Mouse (Mus musculus) stomach, embryonic 15.5 days (tissue): ENCODE data around the gene Phc1. TPM values are rescaled to one million over a fixed set of nuclear protein-coding genes. Genes with fewer than 3 reads are reported as not detected.

Experiments
- ATAC-seq: fragments of 200-750 bp; cut with Nextera tagmentation; 2 replicates; pipeline ENCODE4 v1.8.0; 2017; ENCODE audit warnings: low read depth, moderate number of reproducible peaks, moderate TSS enrichment; ENCODE audit not compliant: insufficient read depth, low FRiP score
- H3K27ac ChIP-seq: fragments of 300-500 bp; sonication (generic); 2 replicates; pipeline ENCODE4 v1.5.1; 2015; ENCODE audit warnings: mild to moderate bottlenecking, inconsistent platforms
- H3K27me3 ChIP-seq: fragments of 300-500 bp; sonication (generic); replicated peaks from 2 replicates; pipeline ENCODE4 v1.6.1; 2015; ENCODE audit warnings: inconsistent platforms
- H3K36me3 ChIP-seq: fragments of 300-500 bp; sonication (generic); 2 replicates; pipeline ENCODE4 v1.6.1; 2015; ENCODE audit warnings: inconsistent platforms
- H3K4me1 ChIP-seq: fragments of 300-500 bp; sonication (generic); 2 replicates; pipeline ENCODE4 v1.6.1; 2015; ENCODE audit warnings: inconsistent platforms
- H3K4me2 ChIP-seq: fragments of 300-500 bp; sonication (generic); 2 replicates; pipeline ENCODE4 v1.6.1; 2015; ENCODE audit warnings: mild to moderate bottlenecking, inconsistent platforms
- H3K4me3 ChIP-seq: fragments of 300-500 bp; sonication (generic); replicated peaks from 2 replicates; pipeline ENCODE4 v1.5.1; 2015; ENCODE audit warnings: inconsistent platforms
- H3K9ac ChIP-seq: fragments of 300-500 bp; sonication (generic); 2 replicates; pipeline ENCODE4 v1.6.1; 2015; ENCODE audit warnings: inconsistent platforms
- H3K9me3 ChIP-seq: fragments of 300-500 bp; sonication (generic); 2 replicates; pipeline ENCODE4 v1.6.1; 2016; ENCODE audit warnings: inconsistent platforms
- WGBS: fragments of 180-500 bp; shearing (Covaris S2); methylation state at CpG from one replicate; pipeline ENCODE4 v1.1.7; 2015; 5-methylcytosine and 5-hydroxymethylcytosine counted together
- polyA plus RNA-seq: library from polyadenylated mRNA; unstranded; fragments of >200 nt; fragmentation: Nextera tagmentation; extraction: Ambion mirVana; gene quantifications from 2 replicates; pipeline ENCODE4 v1.2.1, GENCODE M21; 2015

Phc1 gene
- polyA plus RNA-seq, 1 experiment from 2014 or later = 12.8 TPM

DNA sequence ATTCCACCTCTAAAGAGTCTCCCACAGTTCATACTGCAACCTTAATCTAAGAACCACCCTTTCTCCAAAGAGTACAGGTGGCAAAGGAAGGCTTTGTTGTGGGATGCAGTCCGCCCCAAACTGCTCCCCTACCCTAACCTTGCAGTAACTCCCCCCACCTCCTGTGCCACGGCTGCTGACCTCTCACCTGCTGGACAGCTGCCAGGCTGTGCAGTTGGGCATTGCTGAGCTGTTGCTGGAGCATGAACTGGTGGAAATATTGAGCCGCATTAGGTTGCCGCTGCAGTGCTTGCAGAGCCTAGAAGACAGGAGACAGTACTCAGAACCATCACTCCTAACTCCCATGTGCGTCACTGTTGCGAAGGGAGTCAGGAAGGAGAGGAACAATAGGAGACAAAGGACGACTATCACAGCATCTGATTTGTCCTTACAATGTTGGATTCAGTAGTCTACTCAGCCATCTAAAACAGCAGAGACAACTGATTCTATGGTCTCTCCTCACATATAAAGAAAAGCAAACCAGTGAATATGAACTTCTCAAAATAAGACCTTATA lies 5.5 kb downstream of the Phc1 start:
- Histone ChIP-seq H3K27me3 (no peaks in the 10 kb centered on the region), H3K27ac (no peak overlapping the region), H3K4me1 (peaks cover 7% of the 10 kb centered on the region; the same call in 1 of the 2 replicates), H3K4me3 (no peak overlapping the region), H3K9ac (no peak overlapping the region), H3K9me3 (no peaks in the 10 kb centered on the region), H3K4me2 (no peak overlapping the region), H3K36me3 (peaks cover 24% of the 10 kb centered on the region)
- WGBS = 81% methylated on average over 7 of the region's 7 CpGs
- ATAC-seq = no peak

DNA sequence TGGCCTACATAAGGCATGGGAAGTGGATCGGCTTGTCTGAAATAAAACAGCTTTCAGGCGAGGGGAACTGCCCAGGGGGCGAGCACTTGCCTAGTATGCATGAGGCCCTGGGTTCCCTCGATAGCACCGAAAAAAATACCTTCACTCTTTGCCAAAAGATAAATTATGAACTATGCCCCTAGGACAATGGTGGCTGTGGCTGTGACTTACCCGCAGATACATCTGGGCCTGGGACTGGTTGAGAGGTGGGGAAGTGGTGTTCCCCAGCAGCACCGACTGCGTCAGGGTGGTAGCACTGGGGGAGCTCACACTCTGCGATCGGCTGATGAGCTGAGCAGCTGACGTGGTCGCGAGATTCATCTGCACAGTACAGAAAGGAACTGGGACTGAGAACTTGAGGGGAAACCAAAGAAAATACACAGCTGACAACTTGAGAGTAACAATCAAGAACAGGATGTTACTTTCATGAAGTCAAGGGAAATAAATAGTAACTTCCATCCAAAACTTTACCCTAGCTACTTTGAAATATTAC lies 7.2 kb downstream of the Phc1 start:
- 87% methylated on average over 13 of the region's 13 CpGs for WGBS

DNA sequence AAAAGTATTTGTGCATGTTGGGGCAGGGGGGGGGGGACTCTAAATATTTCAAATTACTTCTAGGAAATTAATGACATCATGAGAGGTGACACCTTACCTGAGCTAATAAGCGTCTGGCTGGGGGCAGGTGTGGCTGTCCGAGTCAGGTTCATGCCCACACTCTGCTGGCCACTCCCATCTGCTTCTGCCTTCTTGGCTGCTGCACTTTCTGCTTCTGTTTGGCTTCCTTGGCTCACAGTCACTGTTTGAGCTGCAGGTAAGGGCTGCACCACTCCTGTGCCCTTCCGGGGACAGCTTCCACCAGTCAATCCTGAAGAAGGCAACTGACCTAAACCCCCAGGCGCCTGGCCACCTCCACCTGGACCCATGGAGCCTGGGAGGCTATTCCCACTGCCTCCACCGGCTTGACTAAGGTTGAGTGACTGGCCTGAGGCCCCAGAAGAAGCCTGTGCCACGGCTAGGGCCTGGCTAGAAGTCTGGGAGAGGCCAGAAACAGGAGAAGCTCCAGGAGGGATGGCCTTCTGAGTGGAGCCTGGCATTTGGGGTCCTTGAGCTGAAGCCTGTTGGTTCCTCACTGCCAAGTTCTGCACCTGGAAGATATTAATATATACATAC lies 14.9 kb downstream of the Phc1 start:
- no peaks in the 10 kb centered on the region for H3K9me3 ChIP-seq
- no peak overlapping the region for H3K27ac ChIP-seq

More for the DNA sequence above, 7.2 kb downstream of the Phc1 start:
- Histone ChIP-seq H3K36me3 (peaks cover 28% of the 10 kb centered on the region), H3K4me3 (no peak overlapping the region), H3K4me1 (peaks cover 1% of the 10 kb centered on the region; the same call in 1 of the 2 replicates), H3K9ac (no peak overlapping the region), H3K9me3 (no peaks in the 10 kb centered on the region), H3K27me3 (no peaks in the 10 kb centered on the region), H3K4me2 (no peak overlapping the region), H3K27ac (no peak overlapping the region)
- no peak for ATAC-seq

DNA sequence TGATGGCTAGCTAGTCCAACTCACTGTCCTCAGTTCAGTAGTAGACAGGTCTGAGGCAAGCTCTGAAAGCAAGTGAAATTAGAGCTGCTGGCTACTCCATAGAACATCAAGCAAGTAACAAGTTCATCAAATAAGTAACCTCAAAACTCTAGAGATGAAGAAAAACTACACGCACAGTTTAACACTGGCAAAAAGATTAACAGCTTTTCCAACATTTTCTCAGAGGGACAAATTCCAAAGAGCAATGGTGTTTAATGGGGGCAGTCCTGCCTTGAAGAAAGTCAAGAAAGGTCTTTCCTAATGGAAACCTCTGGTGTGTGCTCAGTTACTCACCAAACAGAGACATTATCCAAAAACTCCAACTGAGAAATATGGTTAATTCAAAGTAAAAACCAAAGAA lies 21.6 kb downstream of the Phc1 start:
- peaks cover 69% of the 10 kb centered on the region for H3K36me3 ChIP-seq
- no peak overlapping the region for H3K4me2 ChIP-seq
- no peak overlapping the region for H3K9ac ChIP-seq
- H3K9me3 ChIP-seq = no peaks in the 10 kb centered on the region
- H3K4me1 ChIP-seq = no peaks in the 10 kb centered on the region
- no peak overlapping the region for H3K4me3 ChIP-seq
- no peaks in the 10 kb centered on the region for H3K27me3 ChIP-seq
- WGBS = 87% methylated on average over 1 of the region's 1 CpGs
- ATAC-seq = no peak
- H3K27ac ChIP-seq = no peak overlapping the region

More for the DNA sequence above, 14.9 kb downstream of the Phc1 start:
- ATAC-seq = no peak
- Histone ChIP-seq H3K4me2 (no peak overlapping the region), H3K4me1 (no peaks in the 10 kb centered on the region), H3K27me3 (no peaks in the 10 kb centered on the region), H3K9ac (no peak overlapping the region), H3K36me3 (peaks cover 28% of the 10 kb centered on the region), H3K4me3 (no peak overlapping the region)
- WGBS = 86% methylated on average over 6 of the region's 6 CpGs

DNA sequence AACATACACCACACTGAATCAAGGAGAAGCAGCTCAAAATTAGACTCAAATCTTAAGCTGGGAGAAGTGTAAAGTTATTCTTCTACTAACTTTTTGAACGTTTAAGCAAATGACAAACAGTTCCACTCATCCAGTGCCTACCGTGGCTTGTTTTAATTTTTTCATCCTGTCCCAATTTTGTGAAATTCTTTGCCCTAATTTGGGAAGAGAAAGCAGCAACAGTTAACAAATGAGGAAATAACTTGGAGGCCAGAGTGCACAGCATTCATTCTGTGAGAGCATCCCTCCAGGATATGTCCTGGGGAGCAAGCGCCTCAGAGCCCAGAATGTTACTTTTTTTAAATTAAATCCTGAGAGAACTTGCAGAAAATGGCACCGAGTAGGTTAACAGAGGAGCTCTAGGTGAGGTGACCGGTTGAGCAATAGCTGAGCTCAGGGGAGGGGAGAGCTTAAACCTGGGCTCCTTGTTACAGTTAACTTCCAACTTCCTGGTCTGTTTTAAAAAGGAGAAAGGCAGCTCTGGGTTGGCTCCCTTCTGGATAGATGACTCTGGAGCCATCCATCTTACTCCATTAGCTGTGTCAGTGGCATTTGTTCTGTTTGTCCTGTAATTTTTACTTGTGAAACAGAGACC lies 30.1 kb downstream of the Phc1 start:
- Histone ChIP-seq H3K27me3 (no peaks in the 10 kb centered on the region), H3K9ac (0 out of 2 replicates have a peak overlapping the region, but pooled peaks have one; percentile 78), H3K4me3 (peak overlapping the region; percentile 95), H3K36me3 (peaks cover 8% of the 10 kb centered on the region; the same call in 1 of the 2 replicates), H3K4me1 (peaks cover 12% of the 10 kb centered on the region), H3K27ac (no peak overlapping the region), H3K9me3 (no peaks in the 10 kb centered on the region), H3K4me2 (peak overlapping the region; percentile 67)
- WGBS = 46% methylated on average over 5 of the region's 5 CpGs
- no peak for ATAC-seq

DNA sequence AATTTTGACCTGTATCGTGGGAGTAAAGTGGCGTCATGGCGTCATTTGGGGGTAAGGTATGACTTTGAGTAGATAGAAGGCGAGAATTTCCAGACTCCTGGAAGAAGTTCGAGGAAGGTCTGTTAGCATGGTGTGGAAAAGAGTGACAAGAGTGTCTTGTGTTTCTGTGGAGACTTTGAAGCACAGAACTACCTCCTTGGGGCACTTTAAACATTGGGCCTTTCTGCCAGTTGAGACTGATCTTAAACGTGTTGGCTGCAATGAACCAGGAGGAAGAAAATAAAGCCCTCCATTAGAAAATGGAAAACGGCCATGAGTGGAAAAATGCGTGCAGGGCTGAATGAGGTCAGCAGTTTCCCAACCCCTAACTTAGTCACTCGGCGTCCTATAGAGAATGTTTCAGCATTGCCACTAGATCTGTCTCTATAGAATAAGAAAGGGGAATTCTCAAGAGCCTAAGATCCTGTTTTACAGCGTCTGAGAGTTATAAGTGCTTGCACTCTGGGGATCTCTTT lies 30.9 kb downstream of the Phc1 start:
- Histone ChIP-seq H3K27ac (peak overlapping the region; percentile 85; the same call in 1 of the 2 replicates), H3K9ac (peak overlapping the region; percentile 78), H3K36me3 (peaks cover 2% of the 10 kb centered on the region; the same call in 1 of the 2 replicates), H3K4me1 (peaks cover 12% of the 10 kb centered on the region), H3K4me2 (peak overlapping the region; percentile 67), H3K9me3 (no peaks in the 10 kb centered on the region), H3K27me3 (no peaks in the 10 kb centered on the region), H3K4me3 (peak overlapping the region; percentile 95)
- no peak for ATAC-seq
- WGBS = 6% methylated on average over 11 of the region's 11 CpGs

DNA sequence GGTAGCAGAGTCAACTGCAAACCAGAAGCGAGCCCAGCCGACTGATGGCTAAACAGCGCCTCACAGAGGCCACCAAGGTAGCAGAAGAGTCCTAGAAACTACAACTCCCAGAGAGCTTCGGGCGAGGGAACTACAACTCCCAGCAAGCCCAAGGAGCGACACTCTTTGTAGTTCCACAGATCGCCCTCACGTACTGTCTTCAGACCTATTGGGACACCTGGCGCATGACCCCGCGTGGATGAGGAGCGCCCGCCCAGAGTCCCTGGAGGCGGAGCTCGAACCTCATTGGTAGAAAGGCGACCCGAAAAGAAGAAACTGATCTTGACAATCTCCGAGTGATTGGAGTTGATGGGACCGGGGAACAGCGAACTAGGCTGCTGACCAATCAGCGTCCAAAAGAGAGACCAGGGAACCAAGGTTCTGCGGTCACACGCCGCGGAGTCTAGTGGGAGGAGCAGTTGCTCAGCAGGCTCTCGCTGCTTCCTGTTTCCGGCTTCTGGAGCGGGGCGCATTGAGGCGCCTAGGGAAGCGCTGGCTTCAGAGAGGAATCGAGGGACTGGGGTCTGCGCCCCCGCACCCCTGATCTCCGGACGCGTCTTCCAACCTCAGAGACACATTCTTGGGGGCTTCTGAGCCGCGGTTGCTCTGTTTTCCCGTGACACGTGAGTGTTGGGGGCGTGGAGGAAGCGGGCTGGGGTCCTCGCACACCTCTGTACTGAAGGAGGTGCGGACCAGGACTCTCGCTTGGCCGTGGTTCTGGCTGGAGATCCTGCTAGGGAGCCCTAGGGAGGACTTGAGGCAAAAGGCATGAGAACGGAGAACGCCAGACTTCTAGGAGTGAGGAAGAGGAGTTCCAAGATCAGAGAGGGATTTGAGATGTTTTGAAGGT lies 31.6 kb downstream of the Phc1 start, which contains the start of gene M6pr:
Gene M6pr (plus strand): TSS at position 216 of the 889 bp plus-strand sequence.
- under 1% methylated on average over 49 of the region's 49 CpGs for WGBS
- Histone ChIP-seq H3K4me1 (peaks cover 12% of the 10 kb centered on the region), H3K36me3 (no peaks in the 10 kb centered on the region; the same call in 1 of the 2 replicates), H3K9ac (peak within 1 kb of the TSS; percentile 78), H3K27ac (peak within 1 kb of the TSS; percentile 85), H3K4me2 (peak within 1 kb of the TSS; percentile 67), H3K9me3 (no peaks in the 10 kb centered on the region), H3K4me3 (peak within 1 kb of the TSS; percentile 95), H3K27me3 (no peaks in the 10 kb centered on the region)
- peak; percentile 99 for ATAC-seq

DNA sequence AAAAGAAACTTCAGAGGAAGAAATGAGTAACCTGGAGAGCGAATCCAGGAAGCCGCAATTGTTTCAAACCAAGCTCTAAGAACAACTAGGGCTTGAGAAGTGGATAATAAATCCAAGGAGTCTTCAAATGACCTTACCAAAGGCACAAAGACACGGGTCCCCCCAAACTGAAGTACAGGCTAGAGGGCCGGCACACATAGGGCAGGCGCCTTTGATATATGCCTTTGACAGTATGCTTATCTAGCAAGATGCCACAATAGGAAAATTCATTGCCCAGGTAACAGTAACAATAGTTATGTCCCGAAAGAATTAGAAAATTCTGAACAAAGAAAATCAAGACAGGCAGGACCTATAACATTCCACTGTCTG lies 32.2 kb downstream of the Phc1 start:
- no peaks in the 10 kb centered on the region for H3K9me3 ChIP-seq
- peaks cover 12% of the 10 kb centered on the region for H3K4me1 ChIP-seq
- H3K27ac ChIP-seq = no peak overlapping the region
- whole genome bisulfite sequencing = 65% methylated on average over 6 of the region's 6 CpGs
- H3K27me3 ChIP-seq = no peaks in the 10 kb centered on the region
- no peaks in the 10 kb centered on the region; the same call in 1 of the 2 replicates for H3K36me3 ChIP-seq
- no peak overlapping the region for H3K9ac ChIP-seq
- peak overlapping the region; percentile 67; the same call in 1 of the 2 replicates for H3K4me2 ChIP-seq
- peak overlapping the region; percentile 95; the same call in 1 of the 2 replicates for H3K4me3 ChIP-seq
- no peak for ATAC-seq

DNA sequence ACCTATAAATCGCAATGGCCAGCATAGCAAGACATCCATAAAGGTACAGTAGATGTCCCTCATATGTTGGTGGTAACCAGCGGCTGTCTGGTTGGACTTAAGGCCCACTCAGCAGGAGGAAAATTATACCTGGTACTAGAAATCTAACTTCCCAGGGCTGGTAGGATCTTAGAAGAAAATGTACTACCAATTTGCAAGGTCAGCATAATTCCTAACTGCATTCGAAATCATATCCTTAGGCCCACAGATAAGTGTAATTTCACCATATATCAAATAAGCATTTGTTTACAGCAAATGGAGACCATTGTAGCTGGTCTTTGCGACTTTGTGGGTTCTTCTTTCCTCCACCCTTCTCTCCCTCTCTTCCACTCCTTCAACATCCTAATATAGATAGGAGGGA lies 33.7 kb downstream of the Phc1 start:
- H3K4me2 ChIP-seq = no peak overlapping the region
- H3K4me1 ChIP-seq = peaks cover 12% of the 10 kb centered on the region
- no peaks in the 10 kb centered on the region for H3K36me3 ChIP-seq
- no peak overlapping the region for H3K9ac ChIP-seq
- WGBS = 86% methylated on average over 4 of the region's 4 CpGs
- H3K27me3 ChIP-seq = no peaks in the 10 kb centered on the region
- ATAC-seq = no peak
- H3K27ac ChIP-seq = no peak overlapping the region
- H3K9me3 ChIP-seq = no peaks in the 10 kb centered on the region
- H3K4me3 ChIP-seq = no peak overlapping the region

DNA sequence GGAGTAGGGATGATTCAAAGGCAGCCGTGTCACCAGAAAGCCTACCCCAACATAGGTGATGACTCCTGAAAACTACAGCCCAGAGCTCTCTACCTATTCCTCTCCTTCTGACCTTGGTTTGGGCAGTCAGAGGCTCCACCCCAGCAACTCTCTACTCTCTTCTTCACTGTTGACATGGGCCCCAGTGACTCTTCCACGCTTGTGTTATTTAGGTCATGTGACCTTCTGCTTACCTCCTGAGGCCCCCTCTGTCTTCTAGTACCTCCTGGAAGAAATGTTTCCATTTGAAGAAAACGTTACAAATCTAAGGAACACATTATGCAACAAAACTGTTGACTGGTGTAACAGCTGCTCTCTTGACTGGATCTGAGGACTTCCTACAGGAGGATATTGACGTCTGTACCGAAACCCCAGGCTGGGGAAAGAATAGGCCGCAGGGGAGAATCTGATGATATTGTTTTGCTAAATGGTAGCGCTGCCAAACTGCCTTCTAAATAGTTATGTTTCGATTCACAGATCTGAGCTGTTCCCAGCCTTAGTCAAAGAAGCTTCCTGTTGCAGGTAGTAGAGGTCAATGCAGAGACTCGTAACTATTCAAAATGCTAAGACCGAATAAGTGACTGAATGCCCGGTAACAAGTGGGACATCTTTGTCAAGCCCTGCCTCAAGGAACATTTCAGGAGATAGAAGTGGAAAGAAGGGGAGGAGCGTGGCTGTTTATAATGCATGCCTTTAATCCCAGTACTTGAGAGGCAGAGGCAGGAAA lies 35.4 kb downstream of the Phc1 start:
- no peak overlapping the region for H3K4me3 ChIP-seq
- H3K9me3 ChIP-seq = no peaks in the 10 kb centered on the region
- H3K4me1 ChIP-seq = peaks cover 4% of the 10 kb centered on the region
- H3K4me2 ChIP-seq = no peak overlapping the region
- no peak for ATAC-seq
- no peak overlapping the region for H3K27ac ChIP-seq
- WGBS = 81% methylated on average over 12 of the region's 12 CpGs
- H3K36me3 ChIP-seq = no peaks in the 10 kb centered on the region
- H3K9ac ChIP-seq = no peak overlapping the region
- H3K27me3 ChIP-seq = no peaks in the 10 kb centered on the region

DNA sequence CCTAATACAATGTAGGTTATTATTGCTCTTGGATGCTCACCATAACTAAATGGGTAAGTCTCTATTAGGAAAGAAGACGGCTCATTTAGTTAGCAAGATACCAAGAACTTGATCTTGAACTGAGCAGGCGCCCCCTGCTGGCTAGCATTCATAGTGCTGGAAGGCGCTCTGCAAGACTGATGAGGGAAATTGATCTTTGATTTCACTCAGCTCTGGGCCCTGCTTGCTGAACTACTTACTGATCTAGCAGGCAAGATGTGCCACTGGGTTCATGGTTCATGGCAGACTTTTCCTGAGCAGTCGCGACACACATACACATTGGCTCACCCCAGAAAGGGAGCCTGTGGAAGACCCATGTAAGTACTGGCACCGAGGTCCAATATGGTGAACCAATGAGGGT lies 36.0 kb downstream of the Phc1 start:
- Histone ChIP-seq H3K9ac (no peak overlapping the region), H3K4me2 (no peak overlapping the region), H3K27ac (no peak overlapping the region), H3K27me3 (no peaks in the 10 kb centered on the region), H3K4me3 (no peak overlapping the region), H3K36me3 (no peaks in the 10 kb centered on the region), H3K4me1 (no peaks in the 10 kb centered on the region), H3K9me3 (no peaks in the 10 kb centered on the region)
- ATAC-seq = no peak
- WGBS = 31% methylated on average over 6 of the region's 6 CpGs
